Mouse (Mus musculus) forebrain, embryonic 11.5 days (tissue): ENCODE results near the gene Phactr4. TPM values are rescaled to one million over a fixed set of nuclear protein-coding genes. Genes with fewer than 3 reads are reported as not detected.

Experiments used
- ATAC-seq: fragments of 200-750 bp; cut with Nextera tagmentation; replicated peaks from 2 replicates; pipeline ENCODE4 v1.8.0; 2017; ENCODE audit warnings: moderate TSS enrichment; ENCODE audit not compliant: low FRiP score
- DNase-seq: peaks from one replicate; pipeline ENCODE4 v3.0.0-alpha.2; 2017; ENCODE audit warnings: low spot score
- H3K27ac ChIP-seq: fragments of 300-500 bp; sonication (generic); 2 replicates; pipeline ENCODE4 v1.5.1; 2014; ENCODE audit warnings: low read depth, low read length
- H3K27me3 ChIP-seq: fragments of 300-500 bp; sonication (generic); 2 replicates; pipeline ENCODE4 v1.6.1; 2014; ENCODE audit warnings: mild to moderate bottlenecking, low read length, mixed read lengths; ENCODE audit not compliant: control insufficient read depth, insufficient read depth
- H3K36me3 ChIP-seq: fragments of 300-500 bp; sonication (generic); 2 replicates; pipeline ENCODE4 v1.6.1; 2014; ENCODE audit warnings: mild to moderate bottlenecking, low read length, moderate library complexity, mixed read lengths; ENCODE audit not compliant: control insufficient read depth, insufficient read depth
- H3K4me1 ChIP-seq: fragments of 300-500 bp; sonication (generic); replicated peaks from 2 replicates; pipeline ENCODE4 v1.6.1; 2014; ENCODE audit warnings: low read length, mixed read lengths; ENCODE audit not compliant: control insufficient read depth, insufficient read depth
- H3K4me2 ChIP-seq: fragments of 300-500 bp; sonication (generic); 2 replicates; pipeline ENCODE4 v1.6.1; 2014; ENCODE audit warnings: low read depth, mild to moderate bottlenecking, low read length, moderate library complexity, mixed read lengths; ENCODE audit not compliant: severe bottlenecking
- H3K4me3 ChIP-seq: fragments of 300-500 bp; sonication (generic); 2 replicates; pipeline ENCODE4 v1.5.1; 2014; ENCODE audit warnings: low read depth, low read length
- H3K9ac ChIP-seq: fragments of 300-500 bp; sonication (generic); 2 replicates; pipeline ENCODE4 v1.6.1; 2014; ENCODE audit warnings: low read length
- H3K9me3 ChIP-seq: fragments of 300-500 bp; sonication (generic); 2 replicates; pipeline ENCODE4 v1.6.1; 2016; ENCODE audit warnings: low read length, mixed read lengths; ENCODE audit not compliant: control insufficient read depth
- WGBS: fragments of 180-500 bp; shearing (Covaris S2); extraction: QIAGEN DNeasy Blood & Tissue Kit; methylation state at CpG from one replicate; pipeline ENCODE4 v1.1.7; 2014; 5-methylcytosine and 5-hydroxymethylcytosine counted together
- polyA plus RNA-seq: library from polyadenylated mRNA; unstranded; fragments of >200 nt; fragmentation: Nextera tagmentation; extraction: Ambion mirVana; gene quantifications from 2 replicates; pipeline ENCODE4 v1.2.1, GENCODE M21; 2014

The Phactr4 gene
- polyA plus RNA-seq, 1 experiment from 2014 or later: 29.3 TPM

DNA sequence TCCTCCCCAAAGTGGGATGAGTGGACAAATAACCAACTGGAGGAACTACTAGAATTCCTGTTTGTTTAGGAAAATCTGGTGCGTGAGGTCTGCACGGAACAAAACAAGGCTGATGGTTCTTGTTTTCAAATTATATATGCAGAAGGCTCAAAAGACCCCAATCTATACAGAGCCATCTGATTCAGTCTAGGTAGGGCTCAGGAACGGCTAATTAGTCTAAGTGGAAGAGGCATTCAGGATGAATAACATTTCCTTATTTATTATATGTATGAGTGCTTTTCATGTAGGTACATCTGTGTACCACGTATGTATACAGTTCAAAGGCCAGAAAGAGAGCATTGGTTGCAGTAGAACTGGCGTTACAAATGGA, 76.5 kb downstream of the Phactr4 start:
- no peak overlapping the region for H3K27ac ChIP-seq
- DNase-seq (no peak), ATAC-seq (peak; percentile 54)
- H3K9me3 ChIP-seq: no peaks in the 10 kb centered on the region
- peaks cover 2% of the 10 kb centered on the region; the same call in 1 of the 2 replicates for H3K4me1 ChIP-seq
- peak overlapping the region; percentile 82 for H3K4me3 ChIP-seq
- H3K4me2 ChIP-seq: 0 out of 2 replicates have a peak overlapping the region, but pooled peaks have one; percentile 78
- 45% methylated on average over 5 of the region's 5 CpGs for WGBS
- no peak overlapping the region for H3K9ac ChIP-seq
- H3K36me3 ChIP-seq: no peaks in the 10 kb centered on the region
- no peaks in the 10 kb centered on the region for H3K27me3 ChIP-seq

DNA sequence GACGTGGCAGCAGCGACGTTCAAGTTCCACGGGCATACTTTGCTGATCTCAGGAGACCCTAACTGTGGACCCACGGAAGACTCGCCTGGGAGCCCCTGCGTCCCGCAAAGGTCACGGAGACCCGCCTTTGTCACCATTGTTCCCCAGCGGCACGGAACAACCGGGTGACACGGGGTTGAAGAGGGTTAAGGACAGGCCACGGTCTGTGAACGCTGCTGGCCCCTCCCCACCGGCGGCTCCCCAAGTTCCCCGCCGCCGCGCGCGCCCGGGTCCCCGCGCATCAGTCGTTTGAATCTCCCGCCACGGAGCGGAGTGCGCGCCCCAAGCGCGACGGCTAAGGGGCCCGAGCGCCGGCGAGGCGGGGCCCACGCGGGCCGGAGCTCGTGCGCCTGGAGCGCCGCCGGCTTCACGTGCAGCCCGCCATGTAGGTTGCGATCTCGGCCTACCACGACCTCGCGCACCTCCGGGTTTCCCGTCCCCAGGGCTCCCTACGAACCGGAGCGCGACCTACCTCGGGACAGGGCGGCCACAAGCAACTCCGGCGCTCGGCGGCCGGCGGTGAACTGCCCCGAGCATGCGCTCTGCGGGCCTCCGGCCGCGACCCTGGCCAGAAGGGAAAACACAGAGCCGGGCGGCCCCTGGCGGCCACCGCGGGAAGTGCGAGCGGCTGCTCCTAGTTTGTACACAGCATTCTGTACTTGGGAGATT, 77.0 kb downstream of the Phactr4 start:
- H3K4me2 ChIP-seq: peak overlapping the region; percentile 78
- H3K36me3 ChIP-seq: no peaks in the 10 kb centered on the region
- H3K27ac ChIP-seq: peak overlapping the region; percentile 37; the same call in 1 of the 2 replicates
- H3K9me3 ChIP-seq: no peaks in the 10 kb centered on the region
- peak overlapping the region; percentile 89 for H3K9ac ChIP-seq
- DNase-seq (peak; percentile 99), ATAC-seq (peak; percentile 92)
- H3K4me3 ChIP-seq: peak overlapping the region; percentile 82
- H3K27me3 ChIP-seq: no peaks in the 10 kb centered on the region
- under 1% methylated on average over 82 of the region's 83 CpGs for WGBS
- H3K4me1 ChIP-seq: peaks cover 2% of the 10 kb centered on the region; the same call in 1 of the 2 replicates

DNA sequence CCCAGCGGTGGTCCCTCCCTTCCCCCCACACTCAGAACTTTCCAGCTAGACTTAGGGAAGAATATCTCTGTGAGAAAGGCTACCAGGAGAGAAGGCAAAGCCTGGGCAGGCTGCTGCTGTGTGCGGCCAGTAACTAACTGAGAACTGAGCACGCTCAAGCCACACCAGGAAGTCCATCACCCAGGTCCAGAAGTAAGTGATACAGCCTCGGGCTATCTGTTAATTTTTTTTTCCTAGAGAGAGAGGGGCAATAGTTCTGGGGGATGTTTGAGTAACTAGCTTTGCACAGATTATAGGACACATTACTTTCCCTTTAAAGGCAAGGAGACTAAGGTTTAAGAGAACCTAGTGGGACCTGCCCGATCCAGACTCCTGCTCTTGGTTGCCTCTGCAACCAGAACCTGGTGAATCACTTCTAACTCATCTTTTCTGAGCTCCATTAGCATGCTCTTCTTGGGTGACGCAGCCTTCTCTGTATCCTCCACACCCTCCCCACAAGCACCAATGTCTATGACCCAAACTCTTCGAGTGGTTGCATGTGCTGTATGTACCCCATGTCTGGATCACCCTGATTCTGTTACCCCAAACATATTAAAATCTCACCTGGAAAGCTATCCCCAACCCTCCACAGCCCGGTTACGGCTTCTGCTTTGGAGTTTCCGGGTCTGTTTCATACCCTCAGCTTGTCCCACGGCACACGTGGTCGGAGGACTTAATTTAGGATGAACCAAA, 77.7 kb downstream of the Phactr4 start:
- H3K9me3 ChIP-seq: no peaks in the 10 kb centered on the region
- no peak for DNase-seq
- WGBS: 8% methylated on average over 13 of the region's 13 CpGs
- H3K4me3 ChIP-seq: peak overlapping the region; percentile 82
- no peaks in the 10 kb centered on the region for H3K27me3 ChIP-seq
- peak overlapping the region; percentile 78 for H3K4me2 ChIP-seq
- peak overlapping the region; percentile 89 for H3K9ac ChIP-seq
- H3K36me3 ChIP-seq: no peaks in the 10 kb centered on the region; the same call in 1 of the 2 replicates
- no peak; the same call in 1 of the 2 replicates for ATAC-seq
- no peak overlapping the region for H3K27ac ChIP-seq
- peaks cover 2% of the 10 kb centered on the region; the same call in 1 of the 2 replicates for H3K4me1 ChIP-seq

DNA sequence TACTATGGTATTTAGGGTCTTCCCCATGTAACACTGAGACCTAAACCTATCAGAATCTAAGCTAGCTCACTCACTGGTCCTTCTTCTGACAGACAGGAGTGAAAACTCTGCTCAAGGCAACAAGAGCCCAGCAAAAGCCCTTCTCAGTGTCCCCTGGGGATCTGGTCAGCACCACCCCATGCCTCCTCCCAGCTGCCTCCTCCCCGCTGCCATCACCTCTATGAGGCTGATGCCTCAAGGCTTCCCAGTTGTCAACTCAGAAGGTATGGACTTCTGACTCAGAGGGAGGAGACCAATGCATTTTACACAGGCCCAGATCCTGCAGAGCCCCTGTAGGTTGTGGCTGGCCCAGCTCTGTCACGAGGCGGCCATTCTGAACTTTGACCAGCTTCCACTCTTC, 80.8 kb downstream of the Phactr4 start:
- Histone ChIP-seq H3K4me2 (no peak overlapping the region), H3K9ac (no peak overlapping the region), H3K4me3 (no peak overlapping the region), H3K27me3 (no peaks in the 10 kb centered on the region), H3K4me1 (peaks cover 2% of the 10 kb centered on the region; the same call in 1 of the 2 replicates), H3K27ac (no peak overlapping the region), H3K9me3 (no peaks in the 10 kb centered on the region), H3K36me3 (peaks cover 2% of the 10 kb centered on the region; the same call in 1 of the 2 replicates)
- ATAC-seq (no peak), DNase-seq (no peak)
- WGBS: 85% methylated on average over 3 of the region's 3 CpGs

DNA sequence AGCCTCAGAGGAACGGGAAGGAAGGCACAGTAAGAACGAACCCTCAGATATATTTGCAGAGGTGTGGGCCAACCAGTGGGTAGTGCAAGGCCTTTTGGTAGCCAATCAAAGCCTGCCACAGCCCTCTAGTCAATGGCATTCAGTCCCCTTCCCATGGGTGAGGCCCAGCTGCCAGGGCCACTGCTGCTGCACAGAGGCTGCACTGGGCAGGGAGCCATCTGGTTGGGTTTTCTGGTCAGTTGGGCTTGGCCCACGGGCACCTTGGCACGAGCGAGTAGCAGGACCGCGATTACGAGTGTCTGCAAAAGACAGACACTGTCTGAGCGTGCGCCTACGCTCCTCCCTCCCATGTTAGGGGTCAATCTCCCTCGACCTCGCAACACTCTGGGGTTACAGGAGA, 83.3 kb downstream of the Phactr4 start:
- Histone ChIP-seq H3K4me1 (no peaks in the 10 kb centered on the region; the same call in 1 of the 2 replicates), H3K36me3 (peaks cover 11% of the 10 kb centered on the region; the same call in 1 of the 2 replicates), H3K4me2 (no peak overlapping the region), H3K27me3 (no peaks in the 10 kb centered on the region), H3K27ac (no peak overlapping the region), H3K4me3 (no peak overlapping the region), H3K9me3 (no peaks in the 10 kb centered on the region), H3K9ac (no peak overlapping the region)
- no peak for DNase-seq
- WGBS: 95% methylated on average over 13 of the region's 13 CpGs
- ATAC-seq: no peak

DNA sequence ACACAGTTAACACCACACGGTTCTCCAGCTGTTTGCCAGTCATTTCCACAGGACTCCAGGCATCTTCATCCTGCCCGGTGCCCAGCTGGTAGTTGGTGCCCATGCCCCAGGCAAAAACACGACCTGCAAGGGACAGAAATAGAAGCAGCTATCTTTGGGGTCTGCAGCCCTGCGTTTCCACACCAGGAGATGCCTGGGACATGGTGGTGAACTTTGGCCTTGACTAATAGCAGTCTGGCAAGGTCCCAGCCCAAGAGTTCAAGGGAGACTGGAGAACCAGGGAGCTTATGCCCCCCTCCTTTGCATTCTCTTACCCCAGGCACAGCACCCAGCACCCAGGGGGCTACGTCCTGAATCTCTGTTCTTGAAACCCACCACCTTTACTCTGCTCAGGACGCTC, 89.4 kb downstream of the Phactr4 start:
- Histone ChIP-seq H3K9me3 (no peaks in the 10 kb centered on the region), H3K4me1 (peaks cover 4% of the 10 kb centered on the region), H3K27ac (no peak overlapping the region), H3K4me2 (no peak overlapping the region), H3K36me3 (peaks cover 14% of the 10 kb centered on the region; the same call in 1 of the 2 replicates), H3K9ac (no peak overlapping the region), H3K4me3 (no peak overlapping the region), H3K27me3 (no peaks in the 10 kb centered on the region)
- ATAC-seq (no peak), DNase-seq (no peak)
- 91% methylated on average over 6 of the region's 6 CpGs for WGBS

DNA sequence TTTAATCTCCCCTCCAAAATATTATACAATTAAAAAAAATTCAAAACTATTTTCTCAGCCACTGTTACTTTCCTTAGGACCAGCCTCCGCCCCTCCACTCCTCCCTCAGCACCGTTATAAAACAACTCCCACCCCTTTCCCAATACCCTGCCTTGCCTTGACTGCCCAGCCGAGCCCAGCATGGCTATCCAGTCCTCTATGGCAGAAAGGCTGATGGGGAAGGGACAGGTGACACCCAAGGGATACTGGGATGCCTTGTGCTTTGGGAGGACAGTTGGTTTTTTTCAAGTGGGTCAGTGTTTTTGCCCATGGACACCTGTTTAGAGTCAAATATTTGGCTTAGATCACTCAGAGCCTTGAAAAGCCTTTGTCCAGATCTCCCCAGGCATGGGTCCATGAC, 90.3 kb downstream of the Phactr4 start:
- no peaks in the 10 kb centered on the region for H3K27me3 ChIP-seq
- H3K4me2 ChIP-seq: no peak overlapping the region
- no peak overlapping the region; the same call in 1 of the 2 replicates for H3K9ac ChIP-seq
- no peaks in the 10 kb centered on the region for H3K9me3 ChIP-seq
- no peak overlapping the region for H3K4me3 ChIP-seq
- H3K4me1 ChIP-seq: peaks cover 4% of the 10 kb centered on the region
- H3K36me3 ChIP-seq: peaks cover 12% of the 10 kb centered on the region; the same call in 1 of the 2 replicates
- no peak overlapping the region for H3K27ac ChIP-seq
- WGBS: 75% methylated on average over 3 of the region's 3 CpGs
- DNase-seq (no peak), ATAC-seq (no peak)

DNA sequence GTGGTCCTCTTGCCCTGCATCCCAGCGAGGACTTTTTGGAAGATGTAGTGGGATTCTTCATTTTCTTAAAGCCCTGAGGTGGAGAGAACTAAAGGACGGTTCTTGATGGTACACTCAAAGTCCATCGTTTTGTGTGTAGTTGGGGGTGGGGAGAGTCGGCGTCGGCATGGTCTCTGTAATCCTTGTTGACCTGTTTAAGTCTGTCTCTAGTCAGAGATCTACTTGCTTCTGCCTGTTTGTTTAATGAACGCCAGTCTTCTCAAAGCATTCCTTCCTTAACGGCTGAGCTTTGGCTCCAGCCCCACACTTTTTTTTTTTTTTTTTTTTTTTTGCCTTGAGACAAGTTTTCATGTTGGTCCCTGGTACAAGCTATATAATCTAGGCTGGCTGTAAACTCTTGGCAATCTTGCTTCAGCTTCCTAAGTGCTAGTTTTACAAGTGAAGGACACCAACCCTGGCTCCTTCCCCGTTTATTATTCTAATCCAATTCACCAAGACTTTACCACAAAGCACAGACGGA, 92.4 kb downstream of the Phactr4 start:
- WGBS: 11% methylated on average over 10 of the region's 10 CpGs
- Histone ChIP-seq H3K36me3 (peaks cover 11% of the 10 kb centered on the region; the same call in 1 of the 2 replicates), H3K4me3 (peak overlapping the region; percentile 70), H3K27ac (no peak overlapping the region; the same call in 1 of the 2 replicates), H3K4me1 (peaks cover 4% of the 10 kb centered on the region), H3K9me3 (no peaks in the 10 kb centered on the region), H3K4me2 (peak overlapping the region; percentile 81), H3K9ac (peak overlapping the region; percentile 92), H3K27me3 (no peaks in the 10 kb centered on the region)
- ATAC-seq (no peak), DNase-seq (no peak)
